Mouse (Mus musculus): Measurements from ENCODE around the gene Ints3.

DNA sequence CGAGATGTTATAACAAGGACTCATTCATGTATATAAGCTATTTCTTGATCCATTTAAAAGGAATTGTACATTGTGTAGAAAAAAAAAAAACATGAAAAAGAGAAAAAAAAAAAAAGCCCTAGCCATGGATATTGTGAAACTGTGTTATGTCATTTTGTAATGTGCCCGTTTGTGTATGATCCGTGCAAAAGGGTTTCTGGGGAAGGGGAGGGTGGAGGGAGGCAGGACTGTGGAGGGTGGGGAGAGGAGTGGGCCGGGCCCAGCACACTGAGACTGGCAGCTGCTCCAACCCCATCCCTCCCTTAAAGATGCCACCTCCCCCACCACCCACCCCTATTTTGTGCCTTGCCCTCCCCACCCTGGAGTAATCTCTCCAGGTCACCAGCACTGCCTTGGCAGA, 71.9 kb downstream of the Ints3 start:
- TF ChIP-seq CTCF (conservative IDR thresholded peaks at IDR 0.05; ENCODE audit: insufficient read depth, insufficient read length, low read depth, low read length) (no peak), POLR2A (IDR thresholded peaks at IDR 0.05; ENCODE audit: low read depth, low read length) (no peak)

All from kidney, adult 2 months (tissue).